Mouse (Mus musculus) megakaryocyte, adult 5-6 weeks (primary cell): ENCODE measurements around the gene Vmn2r113. TPM values are rescaled to one million over a fixed set of nuclear protein-coding genes. Genes with fewer than 3 reads are reported as not detected.
"Not testable (repeated sequence)": the region's sequence is repeated elsewhere in the genome, so short reads cannot be mapped to it uniquely, and the experiment has no call there.

ENCODE experiments used
- ATAC-seq: 2 replicates; pipeline ENCODE4 v1.8.0; 2016; ENCODE audit warnings: mild to moderate bottlenecking, inconsistent platforms; ENCODE audit not compliant: poor library complexity, severe bottlenecking
- total RNA-seq, 2 experiments: library from RNA; stranded (forward) in 1 of 2; stranded (reverse) in 1 of 2; fragments of 153-499, 151-499 nt in 1 of 2; fragments of 221-1000, 200-1000 nt in 1 of 2; gene quantifications; 2 replicates each; pipeline versions ENCODE4 v1.2.3 to v1.2.4; 2015 to 2017

Vmn2r113 gene
- total RNA-seq (2015) (not detected in 2 replicates), total RNA-seq (2017) (not detected in 2 replicates)

GRCm38 (mm10) chr17:22942684-22943083, at the start of gene Vmn2r113:
TSS of gene Vmn2r113 (plus strand) at chr17:22942984.
- ATAC-seq, result not testable (repeated sequence)

Other genes starting within 250 kb of the Vmn2r113 start
- gene Zfp945, start 75.8 kb upstream of the Vmn2r113 start, total RNA-seq (2015), result 5.7 and 7.8 TPM in 2 replicates
- 4.5 and 5.0 TPM in 2 replicates for gene Zfp945, start 75.8 kb upstream of the Vmn2r113 start, total RNA-seq (2017)
- not detected in 2 replicates for gene Vmn2r-ps130, start 118.2 kb downstream of the Vmn2r113 start, total RNA-seq (2015)
- not detected in 2 replicates for gene Vmn2r-ps130, start 118.2 kb downstream of the Vmn2r113 start, total RNA-seq (2017)